Mouse (Mus musculus): Measurements from ENCODE around the gene Hoxd3.

- TF ChIP-seq GATA1 (IDR thresholded peaks at IDR 0.05; ENCODE audit: low read length) (no peak), TAL1 (IDR thresholded peaks at IDR 0.05; ENCODE audit: low read length) (no peak)
These were observed 41.0 kb upstream of the Hoxd3 start for GRCm38 (mm10) chr2:74670632-74671188.

Data from erythroblast, embryonic 14.5 days (primary cell).